Mouse (Mus musculus): Measurements from ENCODE around the gene Rnd2.

DNA sequence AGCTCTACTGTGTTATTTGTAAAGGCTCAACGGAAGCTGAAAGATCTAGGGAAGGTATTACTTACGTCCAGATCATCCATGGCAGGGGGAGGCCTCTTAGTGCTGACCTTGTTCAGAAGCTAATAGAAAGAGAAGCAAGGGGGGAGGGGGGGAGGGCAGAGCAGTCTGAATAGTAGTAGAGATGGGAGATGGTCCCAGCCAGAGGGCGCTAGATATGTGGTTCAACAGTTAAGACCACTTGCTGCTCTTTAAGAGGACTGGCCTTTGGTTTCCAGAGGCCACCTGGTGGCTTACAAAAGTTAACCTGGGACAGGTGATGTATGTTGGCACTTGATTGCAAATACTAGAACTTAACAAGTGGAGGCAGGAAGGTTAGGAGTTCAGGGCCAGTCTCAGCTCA, 45.2 kb upstream of the Rnd2 start:
- TF ChIP-seq CTCF (IDR thresholded peaks at IDR 0.05; ENCODE audit: control insufficient read depth, insufficient read depth, insufficient read length) (no peak), MYOG (IDR thresholded peaks at IDR 0.05; ENCODE audit: control insufficient read depth, extremely low read depth, insufficient read length) (no peak), USF1 (IDR thresholded peaks at IDR 0.05; ENCODE audit: low read depth) (no peak), MAX (IDR thresholded peaks at IDR 0.05) (no peak), CEBPB (IDR thresholded peaks at IDR 0.05; ENCODE audit: low read depth) (no peak), FOSL1 (IDR thresholded peaks at IDR 0.05; ENCODE audit: insufficient read depth, low read length, poor library complexity, severe bottlenecking) (no peak), MYOD1 (IDR thresholded peaks at IDR 0.05; ENCODE audit: control insufficient read depth, insufficient read length, low read depth) (no peak)
